Mouse (Mus musculus) regulatory T cell (primary cell): ENCODE data around the gene Xrcc1.
"Not testable (repeated sequence)": the region's sequence is repeated elsewhere in the genome, so short reads cannot be mapped to it uniquely, and the experiment has no call there.

ENCODE experiments used
- in situ Hi-C: fragments of 300-600 bp; cut with MboI, MseI; formaldehyde crosslinking; loops from one replicate; pipeline ENCODE4 v1.15.1; 2025; ENCODE audit warnings: high pct_unique_total_duplicates

Xrcc1 gene

DNA sequence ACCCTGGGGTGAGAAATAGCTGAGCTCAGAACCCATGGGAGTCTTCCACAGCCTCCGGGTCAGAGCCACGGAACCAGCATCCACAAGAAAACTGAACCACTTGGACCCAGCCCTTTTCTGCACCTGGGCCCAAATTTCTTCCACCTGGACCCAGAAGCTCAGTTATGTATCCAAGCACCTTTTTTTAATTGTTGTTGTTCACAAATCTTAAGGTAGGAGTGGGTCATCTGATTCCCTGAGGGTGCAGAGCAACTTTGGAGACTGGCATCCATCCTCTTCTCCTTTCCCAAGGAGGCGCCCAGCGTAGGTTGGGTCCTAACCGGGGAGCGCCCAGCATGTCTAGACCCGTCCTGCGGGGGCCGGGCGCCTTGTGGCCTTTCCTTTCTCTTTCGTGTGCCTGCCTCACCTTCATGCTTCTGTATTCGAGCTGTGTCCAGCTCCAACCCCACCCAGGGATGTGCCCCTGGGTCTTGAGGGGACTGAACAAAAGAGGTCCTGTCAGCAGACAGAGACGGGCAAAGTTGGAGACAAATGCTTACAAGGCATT is at the start of gene Xrcc1, which contains the start of gene Pinlyp:
Gene Xrcc1 (plus strand): TSS at position 222 of the 547 bp plus-strand sequence.
Gene Pinlyp (minus strand): TSS at position 51 of the 547 bp plus-strand sequence.
- in situ Hi-C loops = no loop called here

DNA sequence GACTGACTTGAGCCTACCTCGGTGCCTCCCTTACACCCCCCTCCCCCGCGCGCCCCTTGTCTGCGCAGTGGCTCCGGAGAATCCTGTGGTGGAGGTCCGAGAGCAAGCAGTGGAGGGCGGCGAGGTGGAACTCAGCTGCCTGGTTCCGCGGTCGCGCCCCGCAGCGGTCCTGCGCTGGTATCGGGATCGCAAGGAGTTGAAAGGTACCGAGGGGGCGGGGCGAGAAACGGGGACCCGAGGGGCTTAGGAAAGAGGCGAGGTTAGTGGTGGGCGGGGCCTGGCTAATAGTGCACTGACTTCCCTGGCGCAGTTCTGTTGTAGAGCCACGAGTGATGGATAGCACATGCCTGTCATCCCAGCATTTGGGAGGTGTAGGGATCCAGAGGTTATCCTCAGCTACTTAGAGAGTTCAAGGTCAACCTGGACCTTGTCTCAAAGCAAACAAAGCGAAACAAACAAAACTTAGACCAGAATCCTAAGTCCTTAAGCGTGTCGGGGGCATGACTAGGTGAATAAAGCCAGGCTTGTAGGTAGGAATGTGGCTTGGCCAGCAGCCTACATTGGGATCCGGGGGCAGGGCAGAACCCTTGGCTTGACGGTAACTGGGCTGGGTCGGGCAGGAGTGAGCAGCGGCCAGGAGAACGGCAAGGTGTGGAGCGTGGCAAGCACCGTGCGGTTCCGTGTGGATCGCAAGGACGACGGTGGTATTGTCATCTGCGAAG is 46.1 kb upstream of the Xrcc1 start:
- in situ Hi-C loops = no loop called here

DNA sequence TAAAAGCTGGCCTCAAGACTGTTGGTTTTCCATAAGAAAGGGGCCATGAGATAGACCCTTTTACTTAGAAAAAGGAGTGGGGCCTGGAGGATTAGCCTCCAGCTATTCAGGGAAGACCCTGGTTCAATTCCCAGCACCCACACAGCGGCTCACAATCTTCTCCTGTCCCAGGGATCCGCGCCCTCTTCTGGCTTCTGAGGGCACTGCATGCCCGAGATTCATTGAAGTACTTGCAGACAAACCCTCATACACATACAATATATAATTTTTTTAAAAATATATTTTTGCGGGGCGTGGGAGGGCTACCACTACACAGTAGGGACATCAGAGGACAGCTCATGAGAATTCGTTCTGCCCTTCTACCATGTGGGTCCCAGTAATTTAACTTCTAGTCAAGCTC is 45.2 kb upstream of the Xrcc1 start:
- in situ Hi-C loops = no loop called here

DNA sequence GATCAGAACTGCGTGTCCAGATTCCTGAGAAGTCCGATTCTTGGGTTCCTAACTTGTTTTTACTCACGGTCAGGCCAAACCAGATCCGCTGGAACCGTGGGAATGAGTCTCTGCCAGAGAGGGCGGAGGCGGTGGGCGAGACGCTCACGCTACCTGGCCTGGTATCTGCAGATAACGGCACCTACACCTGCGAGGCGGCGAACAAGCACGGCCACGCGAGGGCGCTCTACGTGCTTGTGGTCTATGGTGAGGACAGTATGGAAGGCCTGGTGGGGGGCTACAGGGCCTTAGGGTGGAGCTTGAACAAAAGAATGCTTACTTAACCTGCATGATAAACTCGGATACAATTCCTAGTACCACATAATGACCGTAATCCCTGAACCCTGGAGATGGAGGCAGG is 44.6 kb upstream of the Xrcc1 start:
- in situ Hi-C loops = no loop called here

DNA sequence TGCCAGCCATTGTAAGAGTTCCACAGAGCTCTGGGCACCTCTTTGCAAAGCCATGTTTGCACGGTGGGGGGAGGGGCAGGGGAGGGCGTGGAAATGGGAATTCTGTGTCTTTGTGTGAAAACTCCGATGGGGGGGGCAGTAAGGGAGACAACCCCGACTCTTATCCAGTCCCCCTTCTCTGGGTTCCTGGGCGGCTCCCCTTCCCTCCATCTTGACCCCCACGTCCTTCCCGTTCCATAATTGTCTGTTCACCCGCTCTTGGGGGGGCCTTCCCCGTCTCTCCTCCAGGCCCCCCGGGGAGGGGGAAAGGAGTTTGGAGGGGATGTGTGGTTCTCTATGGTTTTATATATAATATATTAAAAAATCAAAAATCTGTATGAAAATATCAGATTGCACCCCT is 42.1 kb upstream of the Xrcc1 start:
- in situ Hi-C loops = no loop called here

DNA sequence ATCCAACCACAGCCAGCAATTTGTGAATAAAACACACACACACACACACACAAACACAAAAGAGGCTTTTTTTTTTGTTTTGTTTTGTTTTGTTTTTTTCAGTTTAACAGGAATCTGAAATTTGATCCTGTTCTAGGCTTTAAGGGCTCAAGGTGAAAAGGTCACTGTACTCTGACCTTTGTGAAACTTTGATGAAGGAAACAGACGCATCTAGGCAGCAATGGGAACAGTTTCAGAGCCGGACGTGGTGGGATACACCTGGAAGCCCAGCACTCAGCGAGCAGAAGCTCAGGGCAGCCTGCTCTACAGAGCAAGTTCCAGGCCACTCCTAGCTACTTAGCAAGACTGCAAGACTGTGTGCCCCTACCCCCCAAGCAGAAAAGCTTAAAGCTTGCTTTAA is 41.2 kb upstream of the Xrcc1 start:
- in situ Hi-C loops = no loop called here

DNA sequence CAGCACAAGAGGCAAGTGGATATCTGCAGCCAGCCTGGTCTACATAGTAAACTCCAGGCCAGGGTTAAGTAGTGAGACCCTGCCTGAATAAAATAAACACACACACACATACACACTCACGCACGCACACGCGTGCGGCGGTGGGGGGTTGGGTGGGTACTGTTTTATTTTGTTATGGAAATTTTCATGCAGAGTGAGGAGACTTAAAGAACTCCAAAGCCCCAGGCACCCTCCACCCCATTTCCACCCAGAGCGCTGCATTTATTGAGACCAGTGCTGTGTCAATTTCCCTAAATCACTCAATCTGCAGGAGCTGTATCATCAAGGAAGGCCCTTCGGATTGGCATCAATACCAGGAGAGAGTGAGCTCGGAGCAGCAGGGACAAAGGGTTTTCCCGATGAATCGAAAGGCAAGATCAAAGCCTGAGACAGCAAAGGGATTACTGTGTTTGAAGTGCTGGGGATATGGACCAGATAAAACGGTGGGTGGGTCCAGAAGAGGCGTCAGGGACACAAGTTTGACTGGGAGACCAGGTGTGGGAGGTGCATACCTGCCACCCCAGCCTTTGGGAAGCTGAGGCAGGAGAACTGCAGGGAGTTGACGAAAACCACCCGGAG is 40.5 kb upstream of the Xrcc1 start:
- in situ Hi-C loops = no loop called here

DNA sequence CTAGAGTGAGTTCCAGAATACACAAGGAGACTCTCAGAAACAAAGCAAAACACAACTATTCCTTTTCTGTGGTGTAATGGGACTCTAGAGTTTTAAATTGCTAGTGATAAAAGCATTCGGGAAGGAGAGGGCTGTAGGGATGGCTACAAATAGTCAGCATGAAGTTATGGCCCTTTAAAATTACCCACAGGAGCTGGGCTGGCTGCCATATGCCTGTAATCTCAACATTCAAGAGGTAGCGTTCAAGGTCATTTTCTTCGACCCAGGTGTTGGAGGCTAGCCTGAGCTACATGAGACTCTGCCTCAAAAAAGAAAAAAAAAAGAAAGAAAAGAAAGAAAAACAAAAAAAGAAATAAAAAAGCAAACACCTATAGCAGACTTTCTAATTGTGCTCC is 40.0 kb upstream of the Xrcc1 start:
- in situ Hi-C loops = no loop called here

DNA sequence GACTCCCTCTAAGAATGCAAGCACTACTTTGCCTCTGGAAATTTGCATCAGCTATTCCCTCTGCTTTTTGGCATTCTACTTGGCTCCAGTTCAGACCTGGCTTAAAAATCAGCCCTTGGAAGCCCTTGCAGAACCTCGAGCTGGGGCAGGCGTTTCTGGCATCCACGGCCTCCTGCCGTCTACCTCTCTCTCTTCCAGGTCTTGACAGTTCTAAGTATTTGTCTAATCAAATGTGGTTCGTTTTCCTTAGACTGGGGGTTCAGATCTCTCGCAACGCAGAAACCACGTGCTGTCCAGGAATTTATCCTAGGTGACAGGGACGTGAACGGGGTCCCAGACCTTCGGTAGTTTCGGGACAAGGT is 39.6 kb upstream of the Xrcc1 start:
- in situ Hi-C loops = no loop called here

DNA sequence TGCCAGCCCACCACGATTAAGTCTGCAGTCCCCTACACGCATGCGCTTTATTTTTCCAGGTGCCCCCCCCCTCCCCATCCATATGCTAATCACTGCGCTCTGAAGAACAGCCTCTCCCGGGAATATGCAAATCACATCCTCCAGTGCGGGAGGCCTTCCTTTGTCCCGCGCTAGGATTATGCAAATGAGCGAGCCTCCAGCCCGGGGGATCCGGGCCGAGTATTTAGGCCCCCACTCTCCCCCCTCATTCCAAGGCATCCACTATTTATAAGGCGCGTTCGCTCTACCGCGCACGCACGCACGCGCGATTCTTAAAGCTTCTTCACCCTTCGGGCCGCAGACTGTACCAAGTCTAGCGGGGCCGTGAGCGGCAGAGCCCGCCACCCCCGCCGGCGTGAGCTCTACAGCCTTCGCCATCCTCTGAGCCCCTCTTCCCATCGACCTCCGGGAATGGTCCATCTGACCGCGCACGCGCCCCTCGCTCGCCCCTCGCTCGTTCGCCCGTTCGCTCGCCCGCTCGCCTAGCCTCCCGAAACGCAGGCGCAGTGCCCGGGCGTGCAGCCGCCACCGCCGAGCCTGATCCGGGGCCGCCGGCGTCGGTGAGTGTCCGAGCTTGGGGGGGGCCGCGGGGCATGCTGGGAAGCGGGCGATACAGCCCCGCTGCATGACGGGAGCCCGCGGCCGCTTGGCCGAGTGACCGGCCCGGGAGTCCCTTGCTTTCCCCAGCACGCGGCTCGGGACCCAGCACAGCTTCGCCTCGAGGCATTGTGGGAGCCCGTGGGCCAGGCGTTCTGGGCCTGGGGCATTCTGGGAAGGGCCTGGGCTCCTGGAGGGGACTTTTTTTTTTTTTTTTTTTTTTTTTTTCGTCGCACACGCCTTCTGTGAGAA is 39.0 kb upstream of the Xrcc1 start, which contains the start of gene Zfp428:
Gene Zfp428 (plus strand): TSS at position 169 of the 888 bp plus-strand sequence.
- in situ Hi-C loops = no loop called here

DNA sequence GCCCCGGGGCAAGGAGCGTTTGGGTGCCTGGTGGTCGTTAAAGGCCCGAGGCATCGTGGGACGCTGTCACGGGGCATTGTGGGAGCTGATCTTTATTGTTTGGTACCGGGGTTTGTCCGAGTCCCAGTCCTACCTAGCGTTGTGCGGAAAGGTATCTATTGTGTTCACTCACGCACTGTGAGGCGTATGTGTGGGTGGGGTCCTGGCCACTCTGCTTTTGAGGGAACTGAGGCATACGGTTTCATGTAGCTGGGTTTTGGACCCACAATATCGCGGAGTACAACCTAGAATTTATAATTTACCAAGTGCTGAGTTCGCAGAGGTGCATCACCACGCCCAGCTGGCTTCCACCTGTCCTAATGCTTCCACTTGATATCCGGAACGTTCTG is 38.4 kb upstream of the Xrcc1 start:
- in situ Hi-C loops = no loop called here

DNA sequence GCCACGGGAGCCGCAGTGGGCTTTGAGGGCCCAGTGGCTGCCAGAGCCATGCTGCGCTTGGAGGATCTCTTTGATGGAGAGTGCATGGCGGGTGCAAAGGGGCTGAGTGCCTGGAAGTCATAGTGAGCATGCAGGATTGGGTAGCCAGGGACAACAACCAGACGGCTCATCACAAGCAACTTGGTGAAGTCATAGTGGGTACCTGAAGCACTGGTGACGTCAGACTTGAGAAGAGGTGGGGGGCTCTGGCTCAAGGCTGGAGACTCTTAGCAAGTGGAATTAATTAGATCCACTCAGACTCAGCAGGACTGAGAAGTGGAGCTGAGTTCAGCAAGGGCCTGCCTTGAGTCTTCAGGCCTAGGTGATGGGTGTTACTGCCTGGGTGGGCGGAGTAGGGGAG is 33.7 kb upstream of the Xrcc1 start, which contains the start of gene AC161166.1:
Gene AC161166.1 (minus strand): TSS at position 101 of the 400 bp plus-strand sequence.
- in situ Hi-C loops = no loop called here

DNA sequence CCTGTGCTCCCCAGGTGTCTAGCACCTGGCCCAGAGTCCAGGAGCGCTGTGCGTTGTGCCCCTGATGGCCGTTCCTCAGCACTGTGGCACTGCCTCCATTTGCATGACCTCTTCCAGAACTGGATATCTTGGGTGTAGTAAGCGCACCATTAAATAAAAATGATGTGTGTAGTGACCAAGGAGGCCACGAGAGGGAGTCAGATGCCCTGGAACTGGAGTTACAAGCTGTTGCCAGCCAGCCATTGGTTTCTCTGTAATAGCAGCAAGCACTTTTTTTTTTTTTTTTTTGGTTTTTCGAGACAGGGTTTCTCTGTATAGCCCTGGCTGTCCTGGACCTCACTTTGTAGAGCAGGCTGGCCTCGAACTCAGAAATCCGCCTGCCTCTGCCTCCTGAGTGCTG is 29.8 kb upstream of the Xrcc1 start:
- in situ Hi-C loops = not testable (repeated sequence)

DNA sequence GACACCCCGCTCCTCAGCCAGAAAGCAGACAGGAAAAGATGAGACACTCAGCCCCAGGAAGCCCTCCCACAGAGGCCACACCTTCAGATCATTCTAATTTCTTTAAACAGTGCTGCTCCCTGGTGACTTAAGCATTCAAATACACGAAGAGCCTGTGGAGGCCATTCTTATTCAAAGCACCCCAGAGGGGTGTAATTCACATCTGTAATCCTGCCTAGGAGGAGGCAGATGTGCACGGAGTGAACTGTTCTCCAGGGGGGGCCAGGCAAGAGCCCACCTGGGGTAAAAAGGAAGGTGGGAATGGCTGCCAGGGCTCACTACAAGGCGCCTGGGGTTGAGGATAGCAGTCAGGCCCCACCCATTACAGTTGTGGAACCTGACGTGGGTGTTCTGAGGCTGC is 29.0 kb upstream of the Xrcc1 start:
- in situ Hi-C loops = no loop called here

DNA sequence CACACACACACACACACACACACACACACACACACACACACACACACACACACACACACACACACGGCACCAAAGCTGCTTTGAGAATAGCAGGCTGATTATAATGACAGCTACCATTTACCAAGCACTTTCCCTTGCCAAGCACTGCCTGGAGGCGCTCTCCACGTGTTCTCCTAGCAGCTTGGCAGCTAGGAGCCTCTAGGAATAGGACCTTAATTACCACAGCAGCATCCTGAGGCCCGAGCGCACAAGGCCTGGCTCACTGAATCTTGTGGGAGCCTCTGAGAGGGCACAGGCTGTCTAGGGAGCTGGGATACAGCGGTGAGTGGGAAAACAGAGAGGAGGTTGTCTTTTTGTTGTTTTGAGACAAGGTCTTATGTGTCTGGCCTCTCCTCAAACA is 28.4 kb upstream of the Xrcc1 start:
- in situ Hi-C loops = no loop called here

DNA sequence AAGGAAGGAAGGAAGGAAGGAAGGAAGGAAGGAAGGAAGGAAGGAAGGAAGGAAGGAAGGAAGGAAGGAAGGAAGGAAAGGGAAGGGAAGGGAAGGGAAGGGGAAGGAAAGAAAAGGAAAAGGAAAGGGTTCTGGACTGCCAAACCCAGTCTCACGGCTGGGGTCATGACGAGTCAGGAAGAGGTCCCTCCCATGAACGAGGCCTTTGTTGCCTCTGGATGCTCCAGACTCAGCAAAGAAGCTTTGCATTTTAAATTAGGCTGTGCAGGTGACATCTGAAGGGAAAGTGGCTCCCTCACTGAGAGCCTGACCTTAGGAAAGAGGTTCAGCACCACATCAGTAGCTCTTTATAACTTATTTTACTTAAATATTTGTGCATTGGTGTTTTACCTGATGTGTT is 27.0 kb upstream of the Xrcc1 start:
- in situ Hi-C loops = no loop called here

DNA sequence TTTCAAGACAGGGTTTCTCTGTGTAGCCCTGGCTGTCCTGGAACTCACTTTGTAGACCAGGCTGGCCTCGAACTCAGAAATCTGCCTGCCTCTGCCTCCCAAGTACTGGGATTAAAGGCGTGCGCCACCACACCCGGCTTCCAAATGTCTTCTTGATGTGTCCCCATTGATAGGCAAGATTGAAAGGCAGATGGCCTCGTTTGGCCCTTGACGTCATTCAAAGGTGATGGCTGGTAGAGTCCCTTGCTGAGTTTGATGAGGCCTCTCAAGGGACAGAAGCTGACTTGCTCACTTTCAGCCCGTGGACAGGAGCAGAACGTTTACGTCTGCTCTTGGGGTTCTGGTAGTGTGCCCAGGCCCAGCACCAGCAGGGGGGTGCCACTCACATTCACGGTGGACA is 26.0 kb upstream of the Xrcc1 start:
- in situ Hi-C loops = not testable (repeated sequence)

DNA sequence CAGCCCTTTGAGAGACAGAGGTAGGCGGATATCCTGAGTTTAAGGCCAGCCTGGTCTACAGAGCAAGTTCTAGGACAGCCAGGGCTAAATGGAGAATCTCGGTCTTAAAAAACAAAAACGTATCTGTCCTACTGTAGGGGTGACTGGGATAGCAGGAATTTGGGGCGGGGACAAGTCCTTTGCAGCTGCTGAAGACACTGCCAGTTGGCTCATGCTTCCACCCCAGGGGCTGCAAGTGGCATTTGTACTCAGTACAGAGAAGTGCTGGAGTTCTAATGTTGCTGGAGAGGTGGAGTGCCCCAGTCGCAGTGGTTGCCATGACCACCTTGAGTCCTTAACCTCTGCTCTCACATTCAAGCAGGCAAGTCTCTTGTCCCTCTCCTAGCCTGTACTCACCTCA is 23.3 kb upstream of the Xrcc1 start:
- in situ Hi-C loops = no loop called here

DNA sequence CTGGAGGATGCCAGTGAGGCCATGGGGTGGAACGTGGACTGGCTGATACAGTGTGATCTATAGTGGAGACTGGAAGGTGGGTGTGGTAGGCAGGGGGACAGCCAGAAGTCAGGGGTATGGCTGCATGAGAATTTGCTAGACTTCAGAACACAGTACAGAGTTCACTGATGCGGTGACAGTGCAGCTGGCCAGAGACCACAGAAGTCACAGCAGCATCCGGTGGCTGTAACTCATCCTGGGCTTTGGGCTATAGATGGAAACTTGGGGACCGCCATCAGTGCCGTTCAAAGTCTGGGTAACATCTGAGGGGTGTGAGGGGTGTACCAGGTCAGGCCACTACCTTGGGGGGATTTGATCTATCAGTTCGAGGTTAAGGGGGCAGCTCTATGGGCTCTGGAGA is 22.4 kb upstream of the Xrcc1 start:
- in situ Hi-C loops = no loop called here

DNA sequence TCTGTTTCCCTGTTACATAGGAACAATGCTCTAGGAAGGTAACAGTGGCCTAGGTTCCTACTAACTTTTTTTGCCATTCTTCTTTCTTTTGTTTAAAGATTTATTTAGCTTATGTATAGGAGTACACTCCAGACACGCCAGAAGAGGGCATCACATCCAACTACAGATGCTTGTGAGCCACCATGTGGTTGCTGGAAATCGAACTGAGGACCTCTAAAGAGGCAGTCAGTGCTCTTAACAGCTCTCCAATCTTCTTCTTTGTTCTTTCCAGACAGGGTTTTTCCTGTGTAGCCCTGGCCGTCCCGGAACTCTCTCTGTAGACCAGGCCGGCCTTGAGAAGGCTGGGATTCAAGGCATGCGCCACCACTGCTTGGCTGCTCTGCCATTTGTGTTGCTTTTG is 21.1 kb upstream of the Xrcc1 start:
- in situ Hi-C loops = no loop called here

DNA sequence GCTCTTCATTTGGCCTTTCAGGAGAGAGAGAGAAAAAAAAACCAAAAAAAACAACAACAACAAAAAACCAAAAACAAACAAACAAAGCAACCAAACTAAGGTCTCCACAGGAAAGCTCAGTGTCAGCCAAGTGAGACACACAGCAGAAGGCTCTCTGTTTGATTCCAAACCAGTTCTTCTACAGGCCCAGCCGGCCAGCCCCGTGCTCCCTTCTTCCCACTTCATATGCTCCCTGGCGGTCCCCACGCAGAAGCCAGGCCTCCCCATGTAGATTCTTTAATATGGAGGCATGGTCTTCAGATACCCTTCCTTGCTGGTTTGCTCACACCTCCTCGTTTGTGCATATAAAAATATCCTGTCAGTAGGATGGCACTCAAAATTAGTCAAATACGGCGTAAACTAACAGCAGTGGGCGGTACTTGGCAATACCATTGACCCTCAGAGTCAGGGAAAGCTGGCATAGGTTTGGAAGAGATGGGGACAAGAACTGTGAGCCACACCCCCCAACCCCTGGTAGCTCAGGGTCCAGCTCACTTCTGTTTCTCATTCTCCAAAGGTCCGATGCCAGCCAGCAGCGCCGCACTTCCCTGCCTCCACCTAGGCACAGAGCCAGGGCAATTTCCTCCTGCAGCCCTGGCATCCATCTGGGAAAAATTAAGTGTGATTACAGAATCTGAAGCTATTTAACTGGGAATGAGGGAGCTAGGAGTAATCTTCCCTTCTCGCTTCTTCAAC is 20.2 kb upstream of the Xrcc1 start:
- in situ Hi-C loops = no loop called here

DNA sequence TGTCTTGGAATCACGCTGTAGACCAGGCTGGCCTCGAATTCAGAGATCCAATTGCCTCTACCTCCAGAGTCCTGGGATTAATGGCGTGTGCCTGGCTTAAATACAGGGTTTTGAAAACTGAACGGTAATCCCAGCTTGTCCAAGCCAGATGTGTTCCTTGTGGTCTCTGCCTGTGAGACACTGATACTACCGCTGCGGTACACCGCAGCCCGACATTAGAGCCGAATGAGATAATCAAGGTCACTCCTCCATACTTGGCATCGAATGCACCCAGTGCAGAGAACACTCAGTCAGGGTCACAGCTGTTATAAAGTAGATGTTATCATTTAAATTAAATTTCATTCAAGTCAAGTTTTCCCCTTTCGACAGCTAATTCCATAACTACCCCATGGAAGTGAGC is 17.2 kb upstream of the Xrcc1 start:
- in situ Hi-C loops = no loop called here
